Mouse (Mus musculus): ENCODE data around the gene Pbrm1.

Gene Pbrm1

GRCm38 (mm10) chr14:31018860-31019291 is at the start of gene Pbrm1, which contains the start of gene Gnl3:
Gene Pbrm1 (plus strand): TSS chr14:31019138.
Gene Gnl3 (minus strand): TSS chr14:31019152.
- ATAC-seq (ENCODE audit: low TSS enrichment): peak; percentile 93

GRCm38 (mm10) chr14:30974204-30974603 is 44.7 kb upstream of the Pbrm1 start:
- ATAC-seq (ENCODE audit: low TSS enrichment): peak; percentile 99

GRCm38 (mm10) chr14:30976222-30976621 is 42.7 kb upstream of the Pbrm1 start:
- ATAC-seq (ENCODE audit: low TSS enrichment): no peak

- ATAC-seq (ENCODE audit: low TSS enrichment): no peak
Observed at GRCm38 (mm10) chr14:30996417-30996816, 22.5 kb upstream of the Pbrm1 start.

- ATAC-seq (ENCODE audit: low TSS enrichment): no peak
Observed at GRCm38 (mm10) chr14:31000356-31000755, 18.6 kb upstream of the Pbrm1 start.

- peak; percentile 19 for ATAC-seq (ENCODE audit: low TSS enrichment)
Observed at GRCm38 (mm10) chr14:31000816-31001306, 18.1 kb upstream of the Pbrm1 start.

GRCm38 (mm10) chr14:31001307-31002205 is 17.4 kb upstream of the Pbrm1 start, which contains the start of the genes Glt8d1 and Spcs1:
Gene Glt8d1 (plus strand): TSS chr14:31001400.
Gene Spcs1 (minus strand): TSS chr14:31001672.
- ATAC-seq (ENCODE audit: low TSS enrichment): peak; percentile 94

- ATAC-seq (ENCODE audit: low TSS enrichment): no peak
Observed at GRCm38 (mm10) chr14:31004527-31004926, 14.4 kb upstream of the Pbrm1 start.

- no peak for ATAC-seq (ENCODE audit: low TSS enrichment)
Observed at GRCm38 (mm10) chr14:31006779-31007178, 12.2 kb upstream of the Pbrm1 start.

GRCm38 (mm10) chr14:31011588-31011987 is 7.3 kb upstream of the Pbrm1 start:
- ATAC-seq (ENCODE audit: low TSS enrichment): peak; percentile 13; the same call in 1 of the 2 replicates

GRCm38 (mm10) chr14:31013928-31014327 is 5.0 kb upstream of the Pbrm1 start:
- no peak for ATAC-seq (ENCODE audit: low TSS enrichment)

- no peak for ATAC-seq (ENCODE audit: low TSS enrichment)
Observed at GRCm38 (mm10) chr14:31016063-31016462, 2.9 kb upstream of the Pbrm1 start.

GRCm38 (mm10) chr14:31017854-31018253 is 1.1 kb upstream of the Pbrm1 start:
- ATAC-seq (ENCODE audit: low TSS enrichment): no peak

GRCm38 (mm10) chr14:31019331-31020205 is 630 bp downstream of the Pbrm1 start:
- peak; percentile 83 for ATAC-seq (ENCODE audit: low TSS enrichment)

GRCm38 (mm10) chr14:31022579-31022978 is 3.6 kb downstream of the Pbrm1 start:
- ATAC-seq (ENCODE audit: low TSS enrichment): no peak

- no peak for ATAC-seq (ENCODE audit: low TSS enrichment)
Observed at GRCm38 (mm10) chr14:31025785-31026184, 6.8 kb downstream of the Pbrm1 start.

- no peak for ATAC-seq (ENCODE audit: low TSS enrichment)
Observed at GRCm38 (mm10) chr14:31045296-31045695, 26.4 kb downstream of the Pbrm1 start.

GRCm38 (mm10) chr14:31045817-31046216 is 26.9 kb downstream of the Pbrm1 start:
- ATAC-seq (ENCODE audit: low TSS enrichment): no peak

- no peak for ATAC-seq (ENCODE audit: low TSS enrichment)
Observed at GRCm38 (mm10) chr14:31062277-31062676, 43.3 kb downstream of the Pbrm1 start.

- ATAC-seq (ENCODE audit: low TSS enrichment): no peak
Observed at GRCm38 (mm10) chr14:31069086-31069733, 50.3 kb downstream of the Pbrm1 start.

- ATAC-seq (ENCODE audit: low TSS enrichment): no peak
Observed at GRCm38 (mm10) chr14:31078597-31079208, 59.8 kb downstream of the Pbrm1 start.

Measured in frontal cortex, adult (tissue).